Mouse (Mus musculus) small intestine, adult 2 months (tissue): ENCODE data around the gene Yipf1.

ENCODE experiments used
- CTCF ChIP-seq: fragments of 200-500 bp; IDR thresholded peaks from 2 replicates; pipeline ENCODE4 v1.5.1; 2012; ENCODE audit warnings: low read depth, mild to moderate bottlenecking, control low read depth, inconsistent platforms, low read length, moderate library complexity, mixed read lengths; ENCODE audit not compliant: insufficient replicate concordance, insufficient read length; ENCODE audit errors: extremely low read depth
- POLR2A ChIP-seq: fragments of 200-500 bp; IDR thresholded peaks from 2 replicates; pipeline ENCODE4 v1.6.1; 2012; ENCODE audit warnings: low read depth, mild to moderate bottlenecking, control low read depth, inconsistent platforms, low read length, moderate library complexity

DNA sequence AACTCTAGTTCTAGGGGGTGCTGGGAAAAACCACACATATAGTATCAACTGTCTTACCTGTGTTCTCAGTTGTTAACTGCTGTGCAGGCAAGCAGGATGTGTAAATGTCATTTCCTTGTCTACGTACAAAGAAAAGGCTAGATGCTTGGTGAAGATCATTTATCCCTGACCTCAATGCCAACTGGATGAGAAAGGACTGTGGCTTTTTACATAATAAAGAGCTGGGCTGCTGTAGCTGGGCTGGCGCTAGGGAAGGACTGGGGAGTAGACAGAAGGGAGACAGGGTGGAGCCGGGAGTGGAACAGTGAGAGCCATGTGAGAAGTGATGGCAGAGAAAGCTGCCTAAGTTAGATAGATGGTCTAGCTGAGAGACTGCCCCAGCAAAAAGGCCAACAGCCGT, 48.6 kb downstream of the Yipf1 start:
- TF ChIP-seq CTCF (no peak), POLR2A (no peak)
